Mouse (Mus musculus) CH12.LX (cell line): ENCODE data around the gene Rptor. TPM values are rescaled to one million over a fixed set of nuclear protein-coding genes. Genes with fewer than 3 reads are reported as not detected.

Source experiments
- DNase-seq: peaks from one replicate; pipeline ENCODE4 v3.0.0-alpha.2; 2013; ENCODE audit errors: extremely low read depth
- H3K27ac ChIP-seq: 2 replicates; pipeline ENCODE4 v1.5.1; 2012; ENCODE audit warnings: low read depth, mild to moderate bottlenecking, control low read depth, moderate library complexity; ENCODE audit not compliant: insufficient read depth
- H3K27me3 ChIP-seq: replicated peaks from 2 replicates; pipeline ENCODE3; 2012; ENCODE audit warnings: inconsistent platforms
- H3K36me3 ChIP-seq, 2 experiments: replicated peaks in 1 of 2; 2 replicates each; pipeline versions ENCODE3 to v1.6.1; 2012; ENCODE audit warnings: inconsistent platforms in 1 of 2, low read length in 1 of 2, mild to moderate bottlenecking in 1 of 2, mixed read lengths in 1 of 2, moderate library complexity in 1 of 2; ENCODE audit not compliant: control insufficient read depth in 1 of 2, insufficient read depth in 1 of 2
- H3K4me1 ChIP-seq, 2 experiments: 2 replicates each; pipeline ENCODE4 v1.6.1; 2012; ENCODE audit warnings: inconsistent platforms in 1 of 2, moderate library complexity in 1 of 2; ENCODE audit not compliant: insufficient read depth in 2 of 2, control insufficient read depth in 1 of 2
- H3K4me2 ChIP-seq: 2 replicates; pipeline ENCODE4 v1.6.1; 2012; ENCODE audit warnings: low read depth, mild to moderate bottlenecking, control low read depth; ENCODE audit not compliant: poor library complexity, insufficient read depth, severe bottlenecking
- H3K4me3 ChIP-seq, 3 experiments: fragments of 150-350 bp in 1 of 3; sonication (generic) in 1 of 3; replicated peaks in 1 of 3; 2 replicates each; pipeline versions ENCODE3 to v1.5.1; 2011 to 2012; ENCODE audit warnings: low read depth in 2 of 3, low read length in 2 of 3, mild to moderate bottlenecking in 2 of 3, moderate library complexity in 2 of 3, control low read depth in 1 of 3, improper control_type of control experiment in 1 of 3, inconsistent platforms in 1 of 3, mixed read lengths in 1 of 3; ENCODE audit not compliant: poor library complexity in 1 of 3
- H3K79me2 ChIP-seq: replicated peaks from 2 replicates; pipeline ENCODE4 v1.6.1; 2012; ENCODE audit warnings: mild to moderate bottlenecking, moderate library complexity; ENCODE audit not compliant: control insufficient read depth, poor library complexity, insufficient read depth, severe bottlenecking; ENCODE audit errors: extremely low read depth
- H3K9ac ChIP-seq: 2 replicates; pipeline ENCODE4 v1.6.1; 2012; ENCODE audit warnings: low read depth, mild to moderate bottlenecking, control low read depth, moderate library complexity; ENCODE audit not compliant: insufficient read depth
- H3K9me3 ChIP-seq: replicated peaks from 2 replicates; pipeline ENCODE3; 2012; ENCODE audit warnings: low read length, inconsistent platforms, mixed read lengths
- BHLHE40 ChIP-seq: IDR thresholded peaks from 2 replicates; pipeline ENCODE4 v1.6.1; 2011; ENCODE audit warnings: mild to moderate bottlenecking, low read depth, low read length, improper control_type of control experiment
- CHD2 ChIP-seq: IDR thresholded peaks from 2 replicates; pipeline ENCODE4 v1.6.1; 2011; ENCODE audit warnings: low read length, improper control_type of control experiment
- CTCF ChIP-seq, 2 experiments: IDR thresholded peaks in 1 of 2; conservative IDR thresholded peaks in 1 of 2; 2 replicates each; pipeline ENCODE4 v1.5.1; 2011 to 2012; ENCODE audit warnings: low read depth in 2 of 2, low read length in 2 of 2, improper control_type of control experiment in 1 of 2, inconsistent platforms in 1 of 2, mild to moderate bottlenecking in 1 of 2, moderate library complexity in 1 of 2
- E2F4 ChIP-seq: IDR thresholded peaks from 2 replicates; pipeline ENCODE4 v1.6.1; 2011; ENCODE audit warnings: low read depth, low read length, improper control_type of control experiment; ENCODE audit not compliant: insufficient replicate concordance
- ELF1 ChIP-seq: IDR thresholded peaks from 2 replicates; pipeline ENCODE4 v1.6.1; 2014; ENCODE audit warnings: low read depth, mild to moderate bottlenecking, inconsistent platforms, low read length, improper control_type of control experiment
- EP300 ChIP-seq: IDR thresholded peaks from 2 replicates; pipeline ENCODE4 v1.6.1; 2011; ENCODE audit warnings: low read length, improper control_type of control experiment
- ETS1 ChIP-seq: conservative IDR thresholded peaks from 2 replicates; pipeline ENCODE4 v1.6.1; 2012; ENCODE audit warnings: low read depth, mild to moderate bottlenecking, inconsistent platforms, low read length, improper control_type of control experiment, moderate library complexity
- HCFC1 ChIP-seq: IDR thresholded peaks from 2 replicates; pipeline ENCODE4 v1.6.1; 2012; ENCODE audit warnings: low read depth, mild to moderate bottlenecking, inconsistent platforms, low read length, improper control_type of control experiment
- JUN ChIP-seq: IDR thresholded peaks from 2 replicates; pipeline ENCODE4 v1.6.1; 2011; ENCODE audit warnings: low read depth, mild to moderate bottlenecking, low read length, improper control_type of control experiment, moderate library complexity; ENCODE audit not compliant: insufficient read depth
- KAT2A ChIP-seq: IDR thresholded peaks from 2 replicates; pipeline ENCODE4 v1.6.1; 2012; ENCODE audit warnings: low read length, improper control_type of control experiment, inconsistent platforms; ENCODE audit not compliant: insufficient replicate concordance
- MXI1 ChIP-seq: IDR thresholded peaks from 2 replicates; pipeline ENCODE4 v1.6.1; 2011; ENCODE audit warnings: mild to moderate bottlenecking, low read depth, low read length, improper control_type of control experiment
- NELFE ChIP-seq: IDR thresholded peaks from 2 replicates; pipeline ENCODE4 v1.6.1; 2011; ENCODE audit warnings: low read depth, low read length, improper control_type of control experiment
- NRF1 ChIP-seq: IDR thresholded peaks from 2 replicates; pipeline ENCODE4 v1.6.1; 2014; ENCODE audit warnings: low read depth, mild to moderate bottlenecking, inconsistent platforms, low read length, improper control_type of control experiment, moderate library complexity
- PAX5 ChIP-seq: IDR thresholded peaks from 2 replicates; pipeline ENCODE4 v1.6.1; 2012; ENCODE audit warnings: low read length, inconsistent platforms, mixed read lengths
- POLR2AphosphoS2 ChIP-seq: IDR thresholded peaks from 2 replicates; pipeline ENCODE4 v1.6.1; 2011; ENCODE audit warnings: low read depth, low read length, improper control_type of control experiment
- RAD21 ChIP-seq: IDR thresholded peaks from 2 replicates; pipeline ENCODE4 v1.6.1; 2011; ENCODE audit warnings: low read depth, mild to moderate bottlenecking, low read length, improper control_type of control experiment, moderate library complexity
- RCOR1 ChIP-seq: conservative IDR thresholded peaks from 2 replicates; pipeline ENCODE4 v1.6.1; 2012; ENCODE audit warnings: low read depth, mild to moderate bottlenecking, inconsistent platforms, low read length, improper control_type of control experiment
- SIN3A ChIP-seq: IDR thresholded peaks from 2 replicates; pipeline ENCODE4 v1.6.1; 2012; ENCODE audit warnings: low read length, improper control_type of control experiment, inconsistent platforms
- SMC3 ChIP-seq: IDR thresholded peaks from 2 replicates; pipeline ENCODE4 v1.6.1; 2011; ENCODE audit warnings: low read depth, low read length, improper control_type of control experiment
- TCF12 ChIP-seq: IDR thresholded peaks from 2 replicates; pipeline ENCODE4 v1.6.1; 2014; ENCODE audit warnings: low read depth, mild to moderate bottlenecking, inconsistent platforms, low read length, improper control_type of control experiment
- UBTF ChIP-seq: IDR thresholded peaks from 2 replicates; pipeline ENCODE4 v1.6.1; 2012; ENCODE audit warnings: low read depth, mild to moderate bottlenecking, inconsistent platforms, low read length, improper control_type of control experiment, moderate library complexity
- USF1 ChIP-seq: IDR thresholded peaks from 2 replicates; pipeline ENCODE4 v1.6.1; 2014; ENCODE audit warnings: low read depth, mild to moderate bottlenecking, inconsistent platforms, low read length, improper control_type of control experiment
- USF2 ChIP-seq: conservative IDR thresholded peaks from 2 replicates; pipeline ENCODE4 v1.6.1; 2011; ENCODE audit warnings: low read depth, low read length, improper control_type of control experiment
- ZC3H11A ChIP-seq: IDR thresholded peaks from 2 replicates; pipeline ENCODE4 v1.6.1; 2012; ENCODE audit warnings: low read depth, mild to moderate bottlenecking, inconsistent platforms, low read length, improper control_type of control experiment
- ZKSCAN1 ChIP-seq: IDR thresholded peaks from 2 replicates; pipeline ENCODE4 v1.6.1; 2012; ENCODE audit warnings: low read depth, inconsistent platforms, low read length, improper control_type of control experiment, borderline replicate concordance
- dilution Hi-C: fragments of 300-500 bp; cut with MboI; formaldehyde crosslinking; loops from 2 replicates; pipeline ENCODE4 v1.14.3; 2020; ENCODE audit warnings: low sequenced_read_pairs; ENCODE audit not compliant: extremely low pct_unique_long_range_greater_than_20kb, extremely low pct_ligation_motif_present
- in situ Hi-C: fragments of 300-500 bp; cut with MboI; formaldehyde crosslinking; loops from 3 replicates; pipeline ENCODE4 v1.14.3; 2019; ENCODE audit warnings: low sequenced_read_pairs, low pct_ligation_motif_present, low pct_unique_long_range_greater_than_20kb, mixed read lengths
- polyA plus RNA-seq: library from polyadenylated mRNA; unstranded; fragments of >175 nt; gene quantifications from 2 replicates; pipeline ENCODE4 v1.2.1, GENCODE M21; 2012; ENCODE audit warnings: low read depth; ENCODE audit not compliant: insufficient read length
- total RNA-seq, 2 experiments: library from RNA; depleted of rRNA; stranded (reverse); fragments of 300-350 nt in 1 of 2; fragments of >200 nt in 1 of 2; gene quantifications; 2 replicates each; pipeline ENCODE4 v1.2.3; 2012 to 2014

Gene Rptor
- total and polyA plus RNA-seq, 3 experiments = 10.3 to 33.1 (median 26.7) TPM

GRCm38 (mm10) chr11:119919432-119919831 is 316.7 kb downstream of the Rptor start:
- Histone ChIP-seq H3K27ac (no peak overlapping the region), H3K9me3 (no peaks in the 10 kb centered on the region), H3K4me2 (no peak overlapping the region), H3K36me3 (peaks cover 45 to 65% of the 10 kb centered on the region in 2 experiments), H3K4me3 (no peak overlapping the region), H3K27me3 (no peaks in the 10 kb centered on the region)
- dilution Hi-C loops (no loop called here), in situ Hi-C loops (loop anchor here (5.0 to 10.0 kb wide), 2 partner anchors 78 to 175 kb away; partner anchors contain the start of genes Ndufaf8 and Tepsin)
- no peak for DNase-seq
- no peak for TF ChIP-seq CTCF (conservative IDR thresholded peaks at IDR 0.05 in 1 of 2, IDR thresholded peaks at IDR 0.05 in 1 of 2; ENCODE audit: low read depth in 2 of 2, low read length in 2 of 2)
- TF ChIP-seq CHD2 = no peak
- TF ChIP-seq NELFE = no peak
- TF ChIP-seq SMC3 = no peak
- no peak for TF ChIP-seq USF2
- TF ChIP-seq JUN = no peak
- no peak for TF ChIP-seq MXI1
- no peak for TF ChIP-seq ELF1
- TF ChIP-seq PAX5 = no peak
- TF ChIP-seq BHLHE40 = no peak
- TF ChIP-seq ETS1 = no peak
- TF ChIP-seq EP300 = no peak
- no peak for TF ChIP-seq HCFC1
- no peak for TF ChIP-seq NRF1
- TF ChIP-seq, all 38 proteins: peak for 0
- H3K4me1 ChIP-seq = peaks cover 13 to 20% of the 10 kb centered on the region in 2 experiments
- 0 out of 2 replicates have a peak, but pooled peaks cover 3% of the 10 kb centered on the region for H3K79me2 ChIP-seq
- H3K9ac ChIP-seq = no peak overlapping the region

GRCm38 (mm10) chr11:119919897-119920296 is 317.2 kb downstream of the Rptor start:
- in situ Hi-C loops (loop anchor here (5.0 to 10.0 kb wide), 2 partner anchors 77 to 175 kb away; partner anchors contain the start of genes Ndufaf8 and Tepsin), dilution Hi-C loops (no loop called here)
- H3K27ac ChIP-seq = no peak overlapping the region
- H3K27me3 ChIP-seq = no peaks in the 10 kb centered on the region
- no peak overlapping the region for H3K4me3 ChIP-seq
- no peak overlapping the region for H3K9ac ChIP-seq
- 0 out of 2 replicates have a peak, but pooled peaks cover 1% of the 10 kb centered on the region for H3K79me2 ChIP-seq
- peaks cover 8 to 19% of the 10 kb centered on the region in 2 experiments for H3K4me1 ChIP-seq
- H3K4me2 ChIP-seq = no peak overlapping the region
- H3K36me3 ChIP-seq = peaks cover 45 to 63% of the 10 kb centered on the region in 2 experiments
- no peak for TF ChIP-seq E2F4
- TF ChIP-seq PAX5 = no peak
- TF ChIP-seq USF1 = no peak
- no peak for TF ChIP-seq UBTF
- TF ChIP-seq JUN = no peak
- TF ChIP-seq ELF1 = no peak
- TF ChIP-seq ZC3H11A = no peak
- no peak for TF ChIP-seq ZKSCAN1
- TF ChIP-seq BHLHE40 = no peak
- peak; percentile 67 for TF ChIP-seq RAD21
- TF ChIP-seq TCF12 = no peak
- TF ChIP-seq RCOR1 = no peak
- TF ChIP-seq HCFC1 = no peak
- TF ChIP-seq USF2 = no peak
- TF ChIP-seq SIN3A = no peak
- peak; percentile 87 to 98 for TF ChIP-seq CTCF (conservative IDR thresholded peaks at IDR 0.05 in 1 of 2, IDR thresholded peaks at IDR 0.05 in 1 of 2; ENCODE audit: low read depth in 2 of 2, low read length in 2 of 2)
- TF ChIP-seq POLR2AphosphoS2 = no peak
- TF ChIP-seq KAT2A = no peak
- no peak for TF ChIP-seq NRF1
- TF ChIP-seq SMC3 = peak; percentile 51
- DNase-seq = peak; percentile 74
- no peaks in the 10 kb centered on the region for H3K9me3 ChIP-seq
